Mouse (Mus musculus) small intestine, adult 2 months (tissue): ENCODE results near the gene Slc1a4.

Source experiments
- CTCF ChIP-seq: fragments of 200-500 bp; IDR thresholded peaks from 2 replicates; pipeline ENCODE4 v1.5.1; 2012; ENCODE audit warnings: low read depth, mild to moderate bottlenecking, control low read depth, inconsistent platforms, low read length, moderate library complexity, mixed read lengths; ENCODE audit not compliant: insufficient replicate concordance, insufficient read length; ENCODE audit errors: extremely low read depth
- POLR2A ChIP-seq: fragments of 200-500 bp; IDR thresholded peaks from 2 replicates; pipeline ENCODE4 v1.6.1; 2012; ENCODE audit warnings: low read depth, mild to moderate bottlenecking, control low read depth, inconsistent platforms, low read length, moderate library complexity

DNA sequence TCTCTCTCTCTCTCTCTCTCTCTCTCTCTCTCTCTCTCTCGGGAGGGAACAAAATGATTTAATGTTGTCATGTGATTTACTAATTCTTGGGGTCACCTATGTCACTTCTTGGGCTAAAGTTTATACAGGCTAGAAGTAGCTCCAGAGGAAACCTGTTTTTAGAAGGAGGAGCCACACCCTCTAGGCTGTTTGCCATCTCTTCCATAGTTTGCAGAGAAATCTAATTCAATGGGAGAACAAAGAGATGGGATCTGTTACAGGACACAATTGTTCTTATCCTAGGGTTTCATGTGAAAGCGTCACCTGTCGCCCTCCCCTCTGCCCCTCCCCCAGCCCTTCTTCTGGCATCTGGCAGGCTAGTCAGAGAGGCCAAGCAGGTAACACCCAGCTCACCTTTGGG is 28.8 kb upstream of the Slc1a4 start:
- no peak for TF ChIP-seq CTCF
- TF ChIP-seq POLR2A: no peak
